Mouse (Mus musculus) liver, adult (tissue): ENCODE data around the gene Podnl1.

Source experiments
- GATA4 ChIP-seq: IDR thresholded peaks from 2 replicates; pipeline ENCODE4 v1.6.1; 2014; ENCODE audit warnings: mild to moderate bottlenecking, low read length; ENCODE audit not compliant: insufficient replicate concordance

Gene Podnl1

DNA sequence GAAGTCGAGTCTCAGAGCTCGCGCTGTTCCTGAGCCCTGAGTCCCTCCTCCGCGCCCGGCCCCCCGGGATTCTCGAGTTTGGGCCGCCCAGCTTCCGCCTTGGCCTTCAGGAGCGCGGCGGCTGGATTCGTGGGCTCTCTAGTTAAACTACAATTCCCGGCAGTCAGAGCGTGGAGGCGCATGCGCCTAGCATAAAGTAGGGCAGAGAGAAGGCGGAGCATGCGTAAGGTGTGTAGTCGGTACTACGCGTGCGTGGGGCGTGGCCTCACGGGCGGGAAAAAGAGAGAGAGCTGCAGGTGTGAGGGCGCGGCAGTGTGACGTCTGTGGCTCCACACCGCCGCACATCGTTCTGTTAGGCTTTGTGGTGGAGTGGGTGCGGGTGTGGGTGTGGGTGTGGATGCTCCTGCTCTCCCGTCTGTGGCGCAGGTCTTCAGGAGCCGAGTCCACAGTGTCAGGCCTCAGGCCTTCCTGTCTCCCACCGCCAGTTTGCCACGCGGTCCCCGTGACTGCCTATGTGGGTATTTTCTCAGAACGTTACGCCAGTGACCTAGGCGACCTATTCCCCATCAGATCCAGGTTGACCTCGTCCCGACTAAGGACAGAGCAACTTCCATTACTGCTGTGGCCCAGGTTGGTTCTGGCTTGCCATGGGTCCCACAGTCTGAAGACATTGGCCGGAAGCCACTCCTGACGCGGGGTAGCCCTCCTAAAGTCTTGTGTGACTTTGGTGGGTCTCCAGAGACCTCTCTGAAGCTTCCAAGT lies 22.2 kb downstream of the Podnl1 start, which contains the start of the genes Cc2d1a and 4930432K21Rik:
TSS of gene Cc2d1a (minus strand) at position 168 of the 762 bp plus-strand sequence.
TSS of gene 4930432K21Rik (plus strand) at position 257 of the 762 bp plus-strand sequence.
- TF ChIP-seq GATA4: no peak

DNA sequence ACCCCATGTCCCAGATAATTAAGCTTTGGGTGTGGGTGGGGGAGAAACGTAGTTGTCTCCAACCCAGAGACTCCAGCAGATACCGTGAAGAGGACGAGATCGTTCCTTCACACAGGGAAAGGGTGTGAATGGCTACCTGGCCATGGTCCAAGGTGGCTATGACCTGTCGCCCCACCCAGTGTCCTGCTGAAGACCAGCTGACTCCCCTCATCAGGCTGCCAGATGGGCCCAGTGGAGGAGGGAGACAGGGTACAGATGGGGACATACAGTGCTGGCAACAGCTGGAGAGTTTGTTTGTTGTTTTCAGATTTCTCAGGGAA lies 22.7 kb downstream of the Podnl1 start:
- no peak for TF ChIP-seq GATA4

DNA sequence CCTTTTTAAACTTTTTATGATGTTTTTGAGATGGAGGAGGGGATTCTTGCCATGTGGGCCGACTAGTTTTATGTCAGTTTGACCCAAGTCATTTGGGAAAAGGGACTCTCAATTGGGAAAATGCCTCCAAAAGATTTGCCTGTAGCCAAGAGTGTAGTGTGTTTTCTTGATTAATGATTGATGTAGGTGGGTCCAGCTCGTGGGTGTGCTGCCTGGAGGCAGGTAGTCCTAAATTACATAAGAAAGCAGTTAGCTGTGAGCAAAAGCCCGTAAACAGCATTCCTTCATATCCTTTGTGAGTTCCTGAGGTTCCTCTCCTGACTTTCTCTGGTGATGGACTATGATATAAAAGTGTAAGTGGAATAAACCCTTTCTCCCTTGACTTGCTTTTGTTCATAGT lies 23.4 kb downstream of the Podnl1 start:
- no peak for TF ChIP-seq GATA4

DNA sequence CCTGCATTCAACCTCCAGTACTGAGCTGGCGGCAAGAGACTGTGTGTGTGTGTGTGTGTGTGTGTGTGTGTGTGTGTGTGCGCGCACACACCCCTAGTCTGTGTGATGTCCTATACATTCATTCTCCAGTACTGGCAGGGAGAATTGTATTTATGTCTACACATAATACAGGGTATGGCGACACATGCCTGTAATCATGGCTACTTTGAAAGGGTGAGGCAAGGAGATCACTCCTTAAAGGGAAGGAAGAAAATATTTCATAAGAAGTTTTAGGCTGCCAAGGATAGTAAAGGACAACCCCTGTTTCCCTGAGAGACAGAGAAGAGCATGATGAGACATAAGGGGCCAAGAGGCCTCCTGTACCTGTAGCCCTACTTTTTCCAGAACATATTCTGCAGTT lies 31.8 kb downstream of the Podnl1 start:
- TF ChIP-seq GATA4: no peak

DNA sequence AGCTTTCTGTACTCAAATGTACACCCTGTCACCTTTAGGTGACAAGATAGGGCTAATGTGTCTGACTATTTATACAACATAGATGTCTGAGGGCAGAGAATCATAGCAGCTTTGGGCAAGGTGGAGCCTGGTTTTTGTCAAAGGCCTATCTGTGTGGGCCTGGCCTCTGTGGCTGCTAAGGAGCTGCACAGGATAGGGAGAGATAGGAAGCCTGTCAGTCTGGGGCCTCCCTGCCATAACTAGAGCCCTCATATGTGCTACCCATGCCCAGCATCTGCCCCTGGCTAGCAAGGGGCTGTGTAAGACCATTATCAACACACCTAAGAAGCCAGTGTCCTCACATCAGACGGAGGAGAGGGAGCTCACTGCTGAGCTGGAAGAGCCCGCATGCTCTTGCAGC lies 41.9 kb downstream of the Podnl1 start:
- TF ChIP-seq GATA4: no peak

DNA sequence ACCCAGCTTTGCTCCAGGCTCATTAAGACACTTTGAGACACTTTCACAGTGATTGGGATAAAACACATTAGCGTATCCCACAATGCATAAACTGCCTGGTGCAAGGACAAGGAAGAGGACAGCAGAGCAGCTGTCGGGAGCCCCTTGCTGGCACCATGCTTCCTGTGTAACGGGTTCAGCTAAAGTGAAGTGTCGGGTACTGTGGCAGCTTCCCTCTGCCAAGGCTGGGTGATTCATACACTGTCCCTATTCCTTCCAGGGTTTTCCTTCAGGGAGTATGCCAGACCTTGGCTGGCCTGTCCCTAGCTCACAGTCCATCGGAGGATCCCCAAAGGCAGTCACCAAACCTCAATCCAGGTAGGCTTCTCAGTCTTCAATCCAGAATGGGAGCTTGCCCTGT lies 44.3 kb downstream of the Podnl1 start:
- TF ChIP-seq GATA4: no peak

DNA sequence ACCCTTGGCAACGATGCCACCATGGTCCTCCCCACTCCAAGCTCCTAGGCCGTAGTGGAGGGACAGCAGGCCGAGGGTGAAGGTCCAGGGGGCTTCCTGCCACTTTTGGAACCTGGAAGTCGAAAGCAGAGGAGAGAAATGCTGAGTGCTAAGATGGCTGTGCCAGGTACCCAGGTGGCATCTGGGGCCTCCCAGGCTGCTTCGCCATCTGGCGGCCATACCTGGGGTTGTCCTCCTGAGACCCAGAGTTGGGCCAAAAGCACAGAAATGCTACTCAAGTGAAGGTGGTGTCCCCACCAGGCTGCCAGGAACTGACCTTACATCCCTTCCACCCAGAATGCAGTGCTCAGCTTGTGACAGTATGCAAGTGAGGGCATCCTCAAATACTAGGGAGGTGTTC lies 48.1 kb downstream of the Podnl1 start:
- TF ChIP-seq GATA4: no peak

DNA sequence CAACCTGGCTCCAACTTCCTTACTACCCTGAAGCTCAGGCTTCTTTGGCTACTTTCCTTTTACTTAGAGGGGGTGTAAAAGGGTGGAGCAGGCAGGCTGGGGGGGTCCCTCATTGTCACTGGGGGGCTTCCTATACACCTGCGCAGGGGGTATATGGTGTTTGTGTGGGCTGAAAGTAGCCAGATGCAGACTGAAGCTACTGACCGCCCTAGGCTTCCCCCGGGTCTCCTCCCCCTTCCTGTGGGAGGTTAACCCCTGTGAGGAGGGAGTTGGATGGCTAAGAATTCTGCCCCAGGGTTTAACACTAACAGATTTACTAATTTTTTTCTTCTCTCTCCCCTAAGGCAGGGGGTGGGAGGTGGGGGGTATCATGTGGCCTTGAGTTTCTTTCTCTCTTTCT lies 50.8 kb downstream of the Podnl1 start:
- no peak for TF ChIP-seq GATA4

DNA sequence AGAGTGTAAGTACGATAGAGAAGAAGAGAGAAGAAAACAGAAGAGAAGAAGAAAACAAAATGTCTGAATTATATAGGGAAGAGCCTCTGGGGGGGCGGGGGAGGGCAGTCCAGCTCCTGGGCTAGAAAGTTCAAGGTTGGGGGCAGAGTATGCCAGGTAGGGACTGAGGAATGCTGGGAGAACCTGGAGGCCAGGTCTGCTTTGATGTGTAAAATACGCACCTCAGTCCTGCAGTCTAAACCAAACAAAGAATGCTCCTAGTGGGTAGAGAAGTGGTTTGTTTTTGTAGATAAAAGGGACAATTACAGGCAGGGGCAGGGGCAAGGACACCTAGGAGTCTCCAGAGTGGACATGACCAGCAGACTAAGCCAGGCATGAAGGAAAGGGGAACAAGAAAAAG lies 51.6 kb downstream of the Podnl1 start:
- TF ChIP-seq GATA4: no peak

DNA sequence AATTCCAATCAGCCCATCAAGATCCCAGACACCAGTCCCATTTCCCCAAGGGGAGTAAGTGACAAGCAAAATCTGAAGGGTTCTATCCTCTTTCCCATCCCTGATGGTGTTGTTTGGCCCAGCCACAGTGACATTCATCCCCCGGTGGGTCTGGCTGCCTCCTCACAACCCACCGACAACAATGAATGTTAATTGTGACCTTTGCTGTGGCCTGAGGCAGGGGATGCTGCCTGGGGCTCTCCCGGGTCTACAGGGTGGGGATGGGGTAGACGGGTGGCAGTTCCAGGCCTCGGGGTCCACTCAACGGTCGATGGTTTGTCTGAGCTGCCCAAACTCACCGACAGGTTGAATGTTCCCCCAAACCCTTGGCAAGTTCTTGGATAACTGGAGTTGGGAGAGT lies 52.8 kb downstream of the Podnl1 start:
- TF ChIP-seq GATA4: no peak

DNA sequence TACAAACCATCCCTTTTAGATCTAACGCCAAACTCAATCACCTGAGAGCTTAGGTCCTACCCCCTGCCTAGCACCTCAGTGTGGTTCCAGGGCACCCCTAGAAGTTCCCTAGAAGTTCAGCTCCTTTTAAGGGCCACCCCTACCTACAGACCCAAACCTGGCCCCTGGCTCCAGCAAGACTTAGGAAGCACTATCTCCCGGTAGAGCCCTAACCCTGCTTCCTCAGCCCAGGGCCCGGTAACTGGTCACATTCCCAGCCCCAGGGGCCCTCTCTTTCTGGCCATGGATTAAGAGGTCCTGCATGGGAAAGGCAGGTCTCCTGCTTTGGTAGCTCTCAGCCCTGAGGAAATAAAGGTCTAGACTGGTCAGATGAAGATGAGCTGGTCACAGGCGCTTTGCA lies 54.2 kb downstream of the Podnl1 start:
- no peak for TF ChIP-seq GATA4

DNA sequence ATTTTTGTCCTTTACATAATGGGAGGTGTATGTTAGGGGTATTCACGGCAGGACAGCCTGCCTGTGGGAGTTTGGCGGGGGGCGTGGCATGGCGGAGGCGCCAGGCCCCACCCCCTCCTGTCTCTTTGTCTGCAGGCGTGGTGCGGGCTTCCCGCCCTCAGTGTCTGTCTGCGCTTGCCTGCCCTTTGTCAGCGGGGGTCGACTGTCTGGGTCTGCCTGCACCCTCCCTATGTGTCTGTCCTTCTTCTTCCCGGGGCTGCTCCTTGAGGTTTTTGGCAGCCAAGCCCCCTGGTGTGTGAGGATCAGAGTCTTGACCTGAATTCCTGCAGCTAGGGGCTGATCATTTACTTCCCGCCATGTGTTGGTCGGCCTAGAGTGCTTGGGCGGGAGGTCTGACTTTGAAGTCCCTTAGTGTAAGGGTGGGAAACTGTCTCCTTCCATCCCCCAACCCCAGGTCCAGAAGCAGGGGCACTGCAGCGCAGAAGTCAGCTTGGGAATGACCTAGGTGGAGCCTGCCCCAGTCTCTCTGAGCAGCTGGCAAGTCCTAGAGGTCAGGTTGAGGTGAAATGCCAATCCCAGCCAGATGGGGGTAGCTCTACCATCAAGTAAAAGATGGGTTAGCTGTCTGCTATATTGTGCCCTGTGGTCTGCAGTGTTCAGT lies 54.9 kb downstream of the Podnl1 start:
- no peak for TF ChIP-seq GATA4
